Comparison of ENCODE assay signal across 10 mouse cellular contexts in genomic region chr1:166360896-166361295, GRCm38 (mm10).
"Had no signal": no experiment of that assay in that cellular context is flagged by ENCODE, and none has a peak within 500 bp of the region (broad histone marks: within the 10 kb centered on the region; RNA-seq: fewer than 3 reads in every experiment).

No protein-coding gene starts in this region.

- H3K27ac ChIP-seq: kidney, postnatal 0 days; layer of hippocampus, adult 2 months; limb, embryonic 10.5 days; limb, embryonic 13.5 days; liver, embryonic 12.5 days; liver, embryonic 15.5 days; lung, embryonic 15.5 days; midbrain, embryonic 12.5 days; midbrain, embryonic 15.5 days; neural tube, embryonic 13.5 days had no signal

- H3K4me1 ChIP-seq: limb, embryonic 10.5 days; limb, embryonic 13.5 days; liver, embryonic 12.5 days; liver, embryonic 15.5 days; lung, embryonic 15.5 days; midbrain, embryonic 12.5 days; midbrain, embryonic 15.5 days; neural tube, embryonic 13.5 days had no signal

- H3K9me3 ChIP-seq: limb, embryonic 10.5 days; limb, embryonic 13.5 days; liver, embryonic 12.5 days; liver, embryonic 15.5 days; lung, embryonic 15.5 days; midbrain, embryonic 12.5 days; midbrain, embryonic 15.5 days; neural tube, embryonic 13.5 days had no signal

- H3K27me3 ChIP-seq: limb, embryonic 13.5 days; liver, embryonic 12.5 days; liver, embryonic 15.5 days; lung, embryonic 15.5 days; midbrain, embryonic 12.5 days; midbrain, embryonic 15.5 days; neural tube, embryonic 13.5 days had no signal

- H3K4me2 ChIP-seq: limb, embryonic 13.5 days; liver, embryonic 12.5 days; liver, embryonic 15.5 days; lung, embryonic 15.5 days; midbrain, embryonic 12.5 days; midbrain, embryonic 15.5 days; neural tube, embryonic 13.5 days had no signal

- H3K9ac ChIP-seq: limb, embryonic 13.5 days; liver, embryonic 12.5 days; liver, embryonic 15.5 days; lung, embryonic 15.5 days; midbrain, embryonic 12.5 days; midbrain, embryonic 15.5 days; neural tube, embryonic 13.5 days had no signal

- H3K36me3 ChIP-seq: limb, embryonic 10.5 days; limb, embryonic 13.5 days; liver, embryonic 12.5 days; liver, embryonic 15.5 days; lung, embryonic 15.5 days; midbrain, embryonic 12.5 days; midbrain, embryonic 15.5 days; neural tube, embryonic 13.5 days had no signal

- H3K4me3 ChIP-seq: layer of hippocampus, adult 2 months; limb, embryonic 10.5 days; limb, embryonic 13.5 days; liver, embryonic 12.5 days; liver, embryonic 15.5 days; lung, embryonic 15.5 days; midbrain, embryonic 12.5 days; midbrain, embryonic 15.5 days; neural tube, embryonic 13.5 days had no signal
